Mouse (Mus musculus): ENCODE measurements around the gene Ppp1r3c. TPM values are rescaled to one million over a fixed set of nuclear protein-coding genes. Genes with fewer than 3 reads are reported as not detected.

Ppp1r3c gene
- 88.4 and 124 TPM in 2 replicates for polyA plus RNA-seq (2012; ENCODE audit: insufficient read depth, insufficient read length, missing spikeins)

- Histone ChIP-seq H3K4me1 (ENCODE audit: control insufficient read depth, insufficient read depth, insufficient read length, low read length) (peaks cover 14% of the 10 kb centered on the region), H3K4me3 (ENCODE audit: insufficient read depth, low read depth, low read length) (peak within 1 kb of the TSS; percentile 59), H3K27ac (replicated peaks; ENCODE audit: low read depth, low read length) (peak within 1 kb of the TSS; percentile 63)
Observed at GRCm38 (mm10) chr19:36736537-36736936, at the start of gene Ppp1r3c. TSS of gene Ppp1r3c (minus strand) at chr19:36736653.

- H3K27ac ChIP-seq (replicated peaks; ENCODE audit: low read depth, low read length): no peak overlapping the region
- H3K4me1 ChIP-seq (ENCODE audit: control insufficient read depth, insufficient read depth, insufficient read length, low read length): no peaks in the 10 kb centered on the region
- no peak overlapping the region for H3K4me3 ChIP-seq (ENCODE audit: insufficient read depth, low read depth, low read length)
Observed at GRCm38 (mm10) chr19:36783179-36783578, 46.7 kb upstream of the Ppp1r3c start.

- no peak overlapping the region for H3K27ac ChIP-seq (replicated peaks; ENCODE audit: low read depth, low read length)
- no peaks in the 10 kb centered on the region for H3K4me1 ChIP-seq (ENCODE audit: control insufficient read depth, insufficient read depth, insufficient read length, low read length)
- no peak overlapping the region for H3K4me3 ChIP-seq (ENCODE audit: insufficient read depth, low read depth, low read length)
Observed at GRCm38 (mm10) chr19:36782591-36782990, 46.1 kb upstream of the Ppp1r3c start.

- Histone ChIP-seq H3K27ac (replicated peaks; ENCODE audit: low read depth, low read length) (no peak overlapping the region), H3K4me3 (ENCODE audit: insufficient read depth, low read depth, low read length) (no peak overlapping the region), H3K4me1 (ENCODE audit: control insufficient read depth, insufficient read depth, insufficient read length, low read length) (no peaks in the 10 kb centered on the region)
Observed at GRCm38 (mm10) chr19:36781996-36782395, 45.5 kb upstream of the Ppp1r3c start.

DNA sequence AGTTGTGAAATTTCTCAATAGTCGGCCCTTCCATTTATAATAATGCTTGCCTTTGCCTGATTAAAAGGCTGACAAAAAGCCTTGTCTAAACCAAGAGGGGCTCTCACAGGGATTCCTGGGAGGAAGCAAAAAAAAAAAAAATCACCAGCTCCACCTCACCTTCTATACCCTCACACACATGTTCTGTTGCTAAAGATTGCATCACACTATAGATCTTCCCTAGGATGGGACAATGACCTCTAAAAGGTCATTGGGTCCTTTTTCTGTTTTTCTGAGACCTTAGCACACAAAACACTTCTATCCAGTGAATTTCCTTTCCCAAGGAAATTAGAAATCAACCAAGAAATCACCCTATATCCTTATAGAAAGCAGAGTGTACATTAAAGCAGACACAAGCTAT is 43.9 kb upstream of the Ppp1r3c start:
- H3K27ac ChIP-seq (replicated peaks; ENCODE audit: low read depth, low read length): no peak overlapping the region
- H3K4me3 ChIP-seq (ENCODE audit: insufficient read depth, low read depth, low read length): no peak overlapping the region
- H3K4me1 ChIP-seq (ENCODE audit: control insufficient read depth, insufficient read depth, insufficient read length, low read length): no peaks in the 10 kb centered on the region

DNA sequence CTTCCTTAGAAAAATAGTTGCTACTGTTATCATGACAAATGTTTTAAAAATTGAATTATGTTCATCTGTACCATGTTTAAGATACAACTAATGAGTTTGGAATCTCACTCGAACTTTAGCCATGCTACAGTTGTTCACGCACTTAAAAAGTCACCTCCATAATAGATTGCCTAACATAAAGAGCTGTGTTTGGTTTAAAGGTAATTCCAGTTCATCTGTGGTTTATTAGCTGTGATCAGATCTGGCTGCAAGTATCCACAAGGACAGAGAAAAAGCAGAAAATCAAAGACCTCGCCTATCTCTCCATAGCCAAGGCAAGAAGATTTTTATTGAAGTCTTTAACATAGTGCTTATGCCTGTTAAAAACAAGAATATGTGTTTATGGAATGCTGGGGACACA is 43.3 kb upstream of the Ppp1r3c start:
- Histone ChIP-seq H3K4me1 (ENCODE audit: control insufficient read depth, insufficient read depth, insufficient read length, low read length) (no peaks in the 10 kb centered on the region), H3K27ac (replicated peaks; ENCODE audit: low read depth, low read length) (no peak overlapping the region), H3K4me3 (ENCODE audit: insufficient read depth, low read depth, low read length) (no peak overlapping the region)

GRCm38 (mm10) chr19:36775531-36775930 is 39.1 kb upstream of the Ppp1r3c start:
- H3K4me1 ChIP-seq (ENCODE audit: control insufficient read depth, insufficient read depth, insufficient read length, low read length): no peaks in the 10 kb centered on the region
- H3K4me3 ChIP-seq (ENCODE audit: insufficient read depth, low read depth, low read length): no peak overlapping the region
- no peak overlapping the region for H3K27ac ChIP-seq (replicated peaks; ENCODE audit: low read depth, low read length)

DNA sequence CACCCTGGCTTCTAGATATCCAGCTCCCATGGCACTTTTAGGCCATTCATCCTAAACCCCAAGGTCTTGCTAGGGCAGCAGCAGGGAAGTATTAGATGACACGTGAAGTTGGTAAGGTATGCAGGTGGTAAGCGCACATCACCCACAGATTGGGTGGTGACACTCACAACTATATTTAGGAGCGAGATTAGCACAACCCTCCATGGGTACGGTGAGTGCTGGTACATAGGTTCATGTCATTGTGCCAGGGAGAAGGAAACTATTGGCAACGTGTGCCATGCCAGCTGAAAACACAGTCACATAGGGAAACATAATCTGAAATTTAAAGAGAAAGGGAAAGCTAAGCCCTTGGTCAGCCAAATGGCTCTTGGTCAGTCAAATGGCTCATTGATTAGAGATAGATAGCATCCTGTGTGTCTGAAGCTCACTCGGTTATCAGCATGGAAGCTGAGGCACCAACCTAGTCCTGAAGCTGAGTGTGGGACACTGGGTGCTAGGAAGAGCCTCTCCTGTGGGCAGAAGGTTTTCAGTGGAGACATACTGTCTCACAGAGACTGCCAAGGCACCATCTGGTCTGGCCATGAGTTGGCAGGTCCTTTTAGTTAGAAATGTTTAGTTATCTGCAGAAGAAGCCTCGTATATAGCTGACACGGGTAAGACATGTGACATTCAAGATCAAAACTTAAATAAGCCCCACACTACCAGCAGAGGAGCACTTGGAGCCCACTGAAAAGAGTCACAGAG is 37.4 kb upstream of the Ppp1r3c start:
- H3K27ac ChIP-seq (replicated peaks; ENCODE audit: low read depth, low read length): no peak overlapping the region
- H3K4me3 ChIP-seq (ENCODE audit: insufficient read depth, low read depth, low read length): no peak overlapping the region
- H3K4me1 ChIP-seq (ENCODE audit: control insufficient read depth, insufficient read depth, insufficient read length, low read length): no peaks in the 10 kb centered on the region; the same call in 1 of the 2 replicates

GRCm38 (mm10) chr19:36768084-36768483 is 31.6 kb upstream of the Ppp1r3c start:
- no peak overlapping the region for H3K27ac ChIP-seq (replicated peaks; ENCODE audit: low read depth, low read length)
- H3K4me3 ChIP-seq (ENCODE audit: insufficient read depth, low read depth, low read length): no peak overlapping the region
- H3K4me1 ChIP-seq (ENCODE audit: control insufficient read depth, insufficient read depth, insufficient read length, low read length): no peaks in the 10 kb centered on the region; the same call in 1 of the 2 replicates

DNA sequence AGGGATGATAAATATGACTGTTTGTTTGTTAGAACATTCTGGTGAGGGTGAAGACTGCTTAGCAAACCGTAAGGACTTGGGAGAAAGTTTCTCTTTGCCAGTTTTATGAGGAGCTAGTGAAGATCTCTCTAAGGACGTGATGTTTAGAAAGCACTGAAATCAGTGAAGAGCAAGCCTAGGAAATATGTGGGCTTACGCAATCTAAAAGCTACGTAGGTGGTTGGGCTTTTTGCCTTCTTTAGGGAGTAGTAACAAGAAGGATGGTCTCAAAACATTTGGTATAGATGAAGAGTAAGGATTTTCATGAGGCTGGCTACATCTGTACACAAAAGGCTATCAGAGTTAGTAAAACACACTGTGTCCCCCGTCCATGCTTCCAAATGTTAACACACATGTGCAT is 28.0 kb upstream of the Ppp1r3c start:
- Histone ChIP-seq H3K4me3 (ENCODE audit: insufficient read depth, low read depth, low read length) (no peak overlapping the region), H3K4me1 (ENCODE audit: control insufficient read depth, insufficient read depth, insufficient read length, low read length) (no peaks in the 10 kb centered on the region; the same call in 1 of the 2 replicates), H3K27ac (replicated peaks; ENCODE audit: low read depth, low read length) (no peak overlapping the region)

GRCm38 (mm10) chr19:36748996-36749395 is 12.5 kb upstream of the Ppp1r3c start:
- Histone ChIP-seq H3K4me1 (ENCODE audit: control insufficient read depth, insufficient read depth, insufficient read length, low read length) (no peaks in the 10 kb centered on the region), H3K4me3 (ENCODE audit: insufficient read depth, low read depth, low read length) (no peak overlapping the region), H3K27ac (replicated peaks; ENCODE audit: low read depth, low read length) (no peak overlapping the region)

GRCm38 (mm10) chr19:36742331-36742730 is 5.9 kb upstream of the Ppp1r3c start:
- Histone ChIP-seq H3K27ac (replicated peaks; ENCODE audit: low read depth, low read length) (no peak overlapping the region), H3K4me3 (ENCODE audit: insufficient read depth, low read depth, low read length) (no peak overlapping the region), H3K4me1 (ENCODE audit: control insufficient read depth, insufficient read depth, insufficient read length, low read length) (peaks cover 3% of the 10 kb centered on the region; the same call in 1 of the 2 replicates)

- Histone ChIP-seq H3K27ac (replicated peaks; ENCODE audit: low read depth, low read length) (no peak overlapping the region), H3K4me3 (ENCODE audit: insufficient read depth, low read depth, low read length) (no peak overlapping the region), H3K4me1 (ENCODE audit: control insufficient read depth, insufficient read depth, insufficient read length, low read length) (peaks cover 3% of the 10 kb centered on the region; the same call in 1 of the 2 replicates)
Observed at GRCm38 (mm10) chr19:36739566-36740211, 3.2 kb upstream of the Ppp1r3c start.

DNA sequence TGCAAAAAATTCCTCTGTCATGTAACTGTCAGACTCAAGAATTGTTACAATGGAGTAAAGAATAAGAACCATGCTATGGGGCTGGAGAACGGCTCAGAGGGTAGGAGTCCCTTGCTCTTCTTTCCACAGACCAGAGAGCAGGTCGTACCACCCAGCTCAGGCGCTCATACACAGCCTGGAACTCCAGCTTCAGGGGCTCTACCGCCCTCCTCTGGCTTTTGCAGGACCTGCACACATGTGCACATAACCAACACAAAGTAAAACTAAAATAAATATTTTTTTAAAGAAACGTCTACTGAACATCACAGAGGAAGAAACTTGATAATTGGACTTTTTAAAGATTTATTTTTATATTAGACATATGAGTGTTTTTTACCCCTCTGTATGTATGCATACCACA is 1.6 kb upstream of the Ppp1r3c start:
- Histone ChIP-seq H3K4me1 (ENCODE audit: control insufficient read depth, insufficient read depth, insufficient read length, low read length) (peaks cover 13% of the 10 kb centered on the region), H3K27ac (replicated peaks; ENCODE audit: low read depth, low read length) (no peak overlapping the region), H3K4me3 (ENCODE audit: insufficient read depth, low read depth, low read length) (no peak overlapping the region)

DNA sequence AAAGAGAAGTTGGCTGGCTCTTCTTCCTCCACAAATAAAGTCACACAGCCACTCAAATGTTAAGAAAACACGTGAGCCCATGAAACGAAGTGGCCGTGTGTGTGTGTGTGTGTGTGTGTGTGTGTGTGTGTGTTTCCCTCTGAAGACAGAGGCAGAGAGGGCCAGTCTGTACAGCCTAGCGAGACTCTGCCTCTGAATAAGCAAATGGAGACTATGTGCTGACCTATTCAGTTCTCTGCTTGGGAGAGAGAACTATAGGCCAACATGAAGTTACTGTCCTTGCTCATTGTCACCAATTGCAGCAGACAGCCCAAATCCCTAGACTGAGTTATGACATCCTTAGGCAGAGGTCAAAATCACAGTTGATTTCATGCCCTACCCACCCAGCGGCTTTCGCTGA is 634 bp upstream of the Ppp1r3c start:
- Histone ChIP-seq H3K4me3 (ENCODE audit: insufficient read depth, low read depth, low read length) (peak overlapping the region; percentile 59), H3K27ac (replicated peaks; ENCODE audit: low read depth, low read length) (peak overlapping the region; percentile 63), H3K4me1 (ENCODE audit: control insufficient read depth, insufficient read depth, insufficient read length, low read length) (peaks cover 14% of the 10 kb centered on the region)
